Mouse (Mus musculus) retina, postnatal 1 day (tissue): ENCODE results near the gene Btbd9.

Source experiments
- DNase-seq: peaks from one replicate; pipeline ENCODE4 v3.0.0-alpha.2; 2012

Btbd9 gene

DNA sequence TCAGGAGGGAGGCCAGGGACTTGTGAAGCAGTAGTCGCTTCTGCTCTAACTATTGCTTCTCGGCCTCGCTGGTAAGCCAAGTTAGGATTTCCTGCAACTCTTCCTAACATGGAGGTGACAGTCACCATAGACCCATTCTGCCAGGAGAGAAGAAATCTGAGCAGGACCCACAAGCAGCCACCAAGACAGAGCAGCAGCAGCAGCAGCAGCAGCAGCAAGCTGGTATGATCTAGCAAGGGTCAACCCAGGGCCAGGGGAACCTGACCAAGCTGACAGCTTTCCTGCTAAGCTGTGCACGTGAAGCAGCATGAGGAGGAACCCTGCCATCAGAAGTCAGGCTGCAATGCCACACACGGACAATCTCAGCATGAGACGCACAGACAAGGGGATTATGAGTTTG, 244.9 kb downstream of the Btbd9 start:
- no peak for DNase-seq

GRCm38 (mm10) chr17:30329531-30329930, 246.8 kb downstream of the Btbd9 start:
- no peak for DNase-seq

DNA sequence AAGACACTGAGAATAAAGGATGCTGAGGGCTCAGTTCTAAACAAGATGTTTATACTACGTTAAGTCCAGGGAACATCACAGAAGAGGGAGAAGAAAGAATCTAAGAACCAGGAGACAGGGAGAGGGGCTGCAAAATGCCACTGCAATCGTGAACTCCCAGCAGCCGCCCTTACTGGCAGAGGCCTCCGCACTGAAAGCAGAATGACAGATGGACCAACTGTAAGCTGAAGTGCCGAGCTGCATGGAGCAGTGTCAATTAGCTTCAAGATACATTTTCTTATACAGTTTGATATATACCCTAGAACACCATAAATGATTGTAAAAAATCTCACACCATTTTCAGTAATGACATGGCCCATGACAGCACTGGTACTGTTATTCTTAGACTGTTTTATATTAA, 247.4 kb downstream of the Btbd9 start:
- DNase-seq: no peak

DNA sequence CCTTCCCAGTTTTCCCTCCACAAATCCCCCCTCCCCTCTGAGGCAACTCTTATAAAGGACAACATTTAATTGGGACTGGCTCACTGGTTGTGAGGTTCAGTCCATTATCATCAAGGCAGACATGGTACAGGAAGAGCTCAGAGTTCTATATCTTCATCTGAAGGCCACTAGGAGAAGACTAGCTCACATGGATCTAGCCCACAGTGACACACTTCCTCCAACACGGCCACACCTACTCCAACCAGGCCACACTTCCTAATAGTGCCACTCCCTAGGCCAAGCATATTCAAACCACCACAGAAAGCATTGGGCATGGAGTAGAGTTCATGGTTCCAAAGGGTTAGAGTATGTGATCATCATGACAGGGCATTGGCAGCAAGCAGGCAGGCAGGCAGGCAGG, 249.4 kb downstream of the Btbd9 start:
- DNase-seq: no peak

DNA sequence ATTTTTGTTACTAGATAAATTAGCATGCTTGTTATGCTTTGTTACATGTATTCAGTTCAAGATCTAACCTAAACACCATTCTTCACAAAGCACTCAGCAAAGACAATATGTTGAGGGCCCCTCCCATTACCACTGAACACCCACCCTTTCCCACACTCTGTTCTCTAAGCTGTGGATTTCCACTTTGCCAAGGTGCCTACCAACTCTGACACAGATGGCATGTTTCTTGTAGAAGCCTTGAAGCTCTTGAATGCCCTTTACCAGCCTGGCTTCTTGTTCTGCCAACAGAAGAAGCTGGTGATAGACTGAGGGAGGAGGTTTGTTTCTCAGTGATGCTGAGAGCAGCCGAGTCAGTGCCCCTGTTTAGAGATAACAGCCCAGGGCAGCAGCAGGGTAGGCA, 256.0 kb downstream of the Btbd9 start:
- no peak for DNase-seq

- no peak for DNase-seq
These were observed 263.6 kb downstream of the Btbd9 start for GRCm38 (mm10) chr17:30312688-30313087.

DNA sequence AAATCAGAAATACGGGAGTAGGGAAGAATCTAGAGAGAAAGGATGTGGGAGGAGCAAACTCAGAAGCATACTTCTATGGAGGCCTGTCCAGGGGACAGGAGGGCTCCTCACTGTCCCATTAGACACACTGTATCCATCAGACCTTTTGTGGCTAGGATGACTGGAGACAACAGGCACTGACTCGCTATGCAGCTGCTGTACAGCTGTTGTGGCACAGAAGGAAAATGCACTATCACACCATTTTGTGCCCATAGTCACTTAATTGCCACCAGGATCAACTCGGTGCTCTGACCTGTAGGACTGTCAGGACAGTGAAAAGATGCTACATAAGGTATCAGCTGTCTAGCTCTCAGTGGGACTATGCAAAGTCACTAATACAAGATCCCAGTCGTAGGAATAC, 266.7 kb downstream of the Btbd9 start:
- DNase-seq: no peak

GRCm38 (mm10) chr17:30308889-30309288, 267.4 kb downstream of the Btbd9 start:
- no peak for DNase-seq

DNA sequence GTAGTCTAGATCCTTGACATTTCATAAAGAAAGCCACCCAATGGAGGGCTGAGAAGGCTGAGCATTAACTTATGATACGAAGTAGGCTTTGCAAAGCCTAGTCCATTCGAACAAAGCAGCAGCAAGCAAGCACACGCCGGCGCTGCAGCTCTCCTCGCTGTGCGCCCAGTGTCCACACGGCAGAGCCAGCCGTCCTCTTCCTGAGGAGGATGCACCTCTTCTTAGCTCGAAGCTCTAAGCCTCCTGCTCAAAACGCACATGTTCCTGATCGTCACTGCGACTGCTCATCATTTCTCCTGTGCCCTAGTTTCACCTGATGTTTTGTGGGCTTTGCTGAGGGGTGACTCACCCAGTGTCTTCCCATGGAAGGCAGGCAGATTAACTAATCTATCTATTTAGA, 268.0 kb downstream of the Btbd9 start:
- DNase-seq: no peak

DNA sequence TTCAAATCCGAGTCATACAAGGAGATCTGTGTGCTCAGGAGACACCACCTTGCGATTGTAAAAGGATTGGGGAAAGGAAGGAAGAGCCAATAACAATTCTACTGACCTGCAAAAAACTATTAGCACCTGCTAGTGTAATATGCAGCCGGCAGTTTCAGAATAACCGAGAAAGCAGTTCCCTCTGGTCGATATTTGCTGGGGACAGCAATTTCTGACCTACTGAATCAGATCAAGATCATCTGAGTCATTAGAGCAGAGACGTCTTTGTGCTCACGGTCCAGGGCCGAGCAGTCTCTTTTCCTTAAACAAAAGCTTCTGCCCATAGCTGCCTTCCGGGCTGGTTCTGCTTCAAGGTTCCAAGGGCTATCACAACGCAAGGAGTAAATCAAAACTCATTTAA, 269.1 kb downstream of the Btbd9 start:
- DNase-seq: no peak

- DNase-seq: no peak
These were observed 271.5 kb downstream of the Btbd9 start for GRCm38 (mm10) chr17:30304766-30305165.

- peak; percentile 15 for DNase-seq
These were observed 274.9 kb downstream of the Btbd9 start for GRCm38 (mm10) chr17:30301338-30301737.

DNA sequence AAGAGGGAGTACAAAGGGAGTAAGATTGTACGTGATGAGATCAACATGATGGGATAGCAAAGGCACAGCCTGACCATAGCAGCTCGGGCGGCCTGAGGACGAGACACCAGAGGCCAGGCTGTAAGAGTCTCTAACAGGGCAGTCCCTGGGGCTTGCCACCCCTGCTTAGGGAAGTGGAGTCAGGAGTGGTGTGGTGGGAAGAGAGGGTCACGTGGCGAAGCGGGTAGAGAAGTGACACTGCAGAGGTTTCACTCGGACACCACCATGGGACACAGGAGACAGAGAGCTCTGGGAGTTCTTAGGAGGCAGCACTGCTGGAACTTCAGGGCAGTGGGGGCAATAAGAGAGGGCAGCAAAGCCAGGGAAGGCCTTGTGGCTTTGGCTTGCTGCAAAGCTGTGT, 278.9 kb downstream of the Btbd9 start:
- DNase-seq: no peak

GRCm38 (mm10) chr17:30296069-30296468, 280.2 kb downstream of the Btbd9 start:
- DNase-seq: peak; percentile 35

DNA sequence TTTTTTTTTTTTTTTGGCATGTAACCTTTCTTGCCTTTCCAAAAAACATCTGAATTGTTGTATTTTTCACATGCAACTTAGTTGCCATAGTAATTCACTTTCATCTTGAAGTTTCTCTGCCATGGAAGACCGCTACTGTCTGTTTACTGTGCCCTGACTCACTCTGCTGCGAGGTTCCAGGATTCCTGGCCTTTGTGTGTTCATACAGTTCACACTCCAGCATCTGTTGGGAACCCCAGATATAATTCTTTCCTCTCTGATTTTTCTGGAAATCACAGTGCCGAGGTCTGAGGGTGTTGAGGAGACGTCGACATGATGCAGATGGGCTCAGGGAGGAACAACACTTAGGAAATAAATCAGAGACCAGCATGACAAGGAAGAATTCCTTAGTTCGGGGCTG, 283.6 kb downstream of the Btbd9 start:
- DNase-seq: no peak

DNA sequence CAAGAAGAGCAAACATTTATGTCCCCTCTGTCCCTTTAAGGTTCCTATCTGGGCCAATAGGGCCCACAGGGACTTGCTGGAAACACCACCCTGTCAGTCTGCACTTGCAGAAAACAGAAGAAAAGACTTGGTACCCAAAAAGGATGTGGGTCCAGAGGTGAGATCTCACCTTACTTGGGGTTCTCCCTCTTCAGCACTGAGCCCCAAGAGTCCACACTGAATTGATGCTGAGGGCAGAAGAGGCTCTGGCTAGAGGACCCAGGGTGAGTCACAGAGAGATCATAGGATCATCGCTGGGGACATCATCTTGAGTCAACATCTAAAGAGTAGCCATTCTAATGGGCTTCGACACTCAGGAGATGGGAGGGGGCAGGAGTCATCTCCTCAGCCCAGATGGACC, 290.6 kb downstream of the Btbd9 start:
- no peak for DNase-seq

DNA sequence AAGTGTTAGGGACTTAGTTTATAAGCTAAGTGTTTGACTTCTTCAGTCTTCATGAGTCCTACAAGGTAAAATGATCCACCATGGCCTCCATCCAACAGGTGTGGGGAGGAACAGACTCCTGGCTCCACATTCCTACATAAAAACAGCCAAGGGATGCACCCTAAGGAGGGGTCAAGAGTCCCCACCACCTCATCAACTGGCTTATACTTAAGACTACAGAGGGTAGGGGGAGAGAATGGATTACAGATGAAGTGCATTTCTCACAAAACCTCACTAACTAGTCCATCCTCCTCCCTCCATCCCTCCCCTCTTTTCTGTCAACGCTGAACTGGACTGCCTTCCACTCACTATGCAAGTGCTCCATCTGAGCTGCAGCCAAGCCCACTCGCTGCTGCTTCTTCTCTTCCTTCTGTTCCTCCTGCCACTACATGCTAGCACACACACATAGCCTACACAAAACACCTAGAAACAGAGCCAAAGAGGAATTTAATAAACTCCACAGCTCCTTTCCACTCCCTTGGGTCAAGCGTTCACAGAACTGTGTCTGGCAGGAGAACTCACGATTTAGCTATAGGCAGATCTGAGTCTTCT, 292.7 kb downstream of the Btbd9 start:
- DNase-seq: no peak

- DNase-seq: no peak
These were observed 293.3 kb downstream of the Btbd9 start for GRCm38 (mm10) chr17:30283001-30283400.

GRCm38 (mm10) chr17:30280323-30281118, 295.8 kb downstream of the Btbd9 start:
- DNase-seq: peak; percentile 44

DNA sequence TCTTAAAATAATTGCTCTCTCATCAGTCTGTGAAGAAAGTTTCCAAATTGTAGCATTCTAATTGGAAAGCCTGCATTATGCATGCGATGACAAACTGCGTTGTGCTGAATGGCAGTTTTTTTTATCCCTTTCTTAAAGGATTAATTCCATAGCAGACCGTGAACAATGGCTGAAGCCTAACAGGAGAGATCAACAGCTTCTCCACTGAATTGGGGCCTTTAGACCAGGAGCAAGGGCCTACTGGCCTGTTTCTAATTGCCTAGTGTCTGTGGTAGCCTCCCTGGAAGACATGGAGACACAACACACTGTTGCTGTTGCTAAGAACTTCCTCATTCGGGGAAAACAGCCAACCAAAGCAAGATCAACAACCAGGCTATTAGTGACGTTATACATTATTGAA, 296.6 kb downstream of the Btbd9 start:
- peak; percentile 59 for DNase-seq

- DNase-seq: peak; percentile 53
These were observed 297.5 kb downstream of the Btbd9 start for GRCm38 (mm10) chr17:30278596-30279378.

- DNase-seq: no peak
These were observed 299.8 kb downstream of the Btbd9 start for GRCm38 (mm10) chr17:30276477-30276876.

DNA sequence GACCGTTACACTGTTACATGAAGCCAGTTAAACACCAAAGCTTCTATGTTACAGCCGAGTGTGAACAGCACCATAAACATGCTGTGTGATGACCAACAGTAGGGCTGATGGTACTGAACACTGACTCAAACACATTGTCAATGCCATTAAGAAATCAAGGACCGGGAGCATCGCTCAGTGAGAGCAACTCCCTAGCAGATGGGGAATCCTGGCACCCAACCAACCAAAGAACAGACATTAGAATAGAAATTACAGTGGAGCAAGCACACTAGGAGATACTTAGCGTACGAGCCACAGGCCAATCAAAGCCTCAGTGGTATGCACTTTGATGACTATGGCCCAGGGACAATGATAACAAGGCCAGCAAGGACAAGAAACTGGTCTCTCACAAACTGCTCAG, 303.5 kb downstream of the Btbd9 start:
- no peak for DNase-seq
